Mouse (Mus musculus): ENCODE data around the gene Pmm1. TPM values are rescaled to one million over a fixed set of nuclear protein-coding genes. Genes with fewer than 3 reads are reported as not detected.

Pmm1 gene
- polyA plus RNA-seq, 1 experiment from 2014 or later = 35.3 TPM

- H3K27ac ChIP-seq = peak overlapping the region; percentile 82
- H3K4me2 ChIP-seq = peak overlapping the region; percentile 73
- no peak overlapping the region for H3K9ac ChIP-seq
- 43% methylated on average over 2 of the region's 2 CpGs for WGBS
- H3K36me3 ChIP-seq = no peaks in the 10 kb centered on the region
- no peaks in the 10 kb centered on the region for H3K9me3 ChIP-seq (replicated peaks)
- peaks cover 42% of the 10 kb centered on the region for H3K4me1 ChIP-seq
- H3K4me3 ChIP-seq (replicated peaks) = peak overlapping the region; percentile 49
- no peaks in the 10 kb centered on the region for H3K27me3 ChIP-seq
- no peak for ATAC-seq (replicated peaks; ENCODE audit: low FRiP score)
Observed at GRCm38 (mm10) chr15:81938246-81938645, 22.5 kb downstream of the Pmm1 start.

DNA sequence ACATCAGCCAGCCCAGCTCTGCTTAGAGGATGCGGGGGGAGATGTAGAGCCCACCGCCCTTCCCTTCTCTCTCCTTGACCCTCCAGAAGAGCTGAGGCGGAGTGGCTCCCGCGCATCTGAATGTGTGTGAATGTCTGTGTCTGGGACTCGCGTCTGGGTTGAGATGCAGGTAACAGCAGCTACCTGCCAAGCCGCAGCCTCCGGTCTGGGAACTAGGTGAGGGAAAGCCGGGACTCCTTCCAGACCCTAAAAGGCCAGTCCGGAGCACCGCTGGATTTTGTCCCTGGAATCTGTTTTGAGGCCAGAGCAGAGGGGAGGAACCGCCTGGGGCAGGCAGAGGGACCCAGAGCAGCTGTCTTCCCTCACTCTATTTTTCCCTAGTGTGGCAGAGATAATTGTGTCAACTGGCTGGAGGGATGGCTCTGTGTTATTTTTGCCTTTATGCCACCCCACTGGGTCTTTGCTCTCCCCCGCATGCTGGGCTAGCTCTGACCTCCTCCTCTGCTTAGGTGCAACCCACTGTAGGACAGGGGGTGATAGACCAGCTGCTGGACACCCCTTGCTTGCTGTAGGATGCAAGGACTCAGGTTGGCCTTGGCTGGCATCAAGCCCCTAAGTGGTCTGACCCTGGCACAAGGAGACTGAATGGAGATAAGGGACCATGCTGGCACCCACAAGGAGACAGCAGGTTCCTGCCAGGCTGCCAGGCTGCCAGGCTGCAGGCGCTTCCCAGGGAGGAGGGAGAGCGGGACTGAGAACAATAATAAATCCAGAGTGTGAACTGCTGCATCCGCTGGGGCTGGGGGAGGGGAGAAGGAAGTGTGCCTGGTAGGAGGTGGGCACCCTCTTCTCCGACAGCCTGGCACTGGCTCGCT, 23.4 kb downstream of the Pmm1 start:
- Histone ChIP-seq H3K4me2 (peak overlapping the region; percentile 73), H3K9me3 (replicated peaks) (no peaks in the 10 kb centered on the region), H3K4me3 (replicated peaks) (peak overlapping the region; percentile 49), H3K9ac (peak overlapping the region; percentile 49), H3K36me3 (no peaks in the 10 kb centered on the region), H3K4me1 (peaks cover 46% of the 10 kb centered on the region), H3K27ac (peak overlapping the region; percentile 82), H3K27me3 (no peaks in the 10 kb centered on the region)
- 3% methylated on average over 19 of the region's 19 CpGs for WGBS
- ATAC-seq (replicated peaks; ENCODE audit: low FRiP score) = 0 out of 2 replicates have a peak, but pooled peaks have one; percentile 17

GRCm38 (mm10) chr15:81936679-81937078, 24.1 kb downstream of the Pmm1 start, which contains the start of gene Csdc2:
TSS of gene Csdc2 (plus strand) at chr15:81936759.
- peak within 1 kb of the TSS; percentile 49 for H3K4me3 ChIP-seq (replicated peaks)
- H3K27me3 ChIP-seq = no peaks in the 10 kb centered on the region
- peaks cover 44% of the 10 kb centered on the region for H3K4me1 ChIP-seq
- H3K36me3 ChIP-seq = no peaks in the 10 kb centered on the region
- peak within 1 kb of the TSS; percentile 49 for H3K9ac ChIP-seq
- no peaks in the 10 kb centered on the region for H3K9me3 ChIP-seq (replicated peaks)
- peak; percentile 76 for ATAC-seq (replicated peaks; ENCODE audit: low FRiP score)
- peak within 1 kb of the TSS; percentile 82 for H3K27ac ChIP-seq
- WGBS = under 1% methylated on average over 12 of the region's 12 CpGs
- peak within 1 kb of the TSS; percentile 73 for H3K4me2 ChIP-seq

DNA sequence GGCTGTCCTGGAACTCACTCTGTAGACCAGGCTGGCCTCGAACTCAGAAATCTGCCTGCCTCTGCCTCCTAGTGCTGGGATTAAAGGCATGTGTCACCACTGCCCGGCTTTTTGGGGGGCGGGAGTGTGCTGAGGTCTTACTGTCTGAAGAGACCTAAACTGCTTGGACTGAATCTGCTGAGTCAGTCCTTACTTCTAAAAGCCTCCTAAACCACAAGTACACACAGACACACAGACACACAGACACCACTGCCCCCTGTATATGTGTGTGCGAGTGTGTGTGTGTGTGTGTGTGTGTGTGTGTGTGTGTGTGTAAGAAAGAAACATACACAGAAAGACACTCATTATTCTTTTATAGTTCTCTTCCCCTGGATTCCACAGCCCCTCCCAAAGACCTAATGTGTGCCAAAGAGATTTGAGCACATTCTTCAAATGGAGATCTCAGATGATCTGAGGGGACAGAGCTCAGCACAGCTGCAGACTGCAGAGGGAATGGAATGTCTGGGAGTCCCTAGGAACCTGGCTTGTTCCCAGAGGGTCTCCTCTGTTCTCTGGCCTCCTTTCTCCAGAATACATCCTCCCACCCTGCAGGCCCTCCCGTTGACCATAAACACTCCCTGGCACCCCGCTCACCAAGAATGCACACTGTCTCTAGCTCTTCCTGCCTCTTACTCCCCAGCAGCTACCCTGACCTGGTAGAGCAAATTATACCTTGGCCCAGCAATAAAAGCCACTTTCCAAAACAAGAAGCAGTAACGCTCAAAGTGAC, 24.7 kb downstream of the Pmm1 start:
- 0 out of 2 replicates have a peak overlapping the region, but pooled peaks have one; percentile 49 for H3K9ac ChIP-seq
- peaks cover 44% of the 10 kb centered on the region for H3K4me1 ChIP-seq
- peak overlapping the region; percentile 73 for H3K4me2 ChIP-seq
- H3K36me3 ChIP-seq = no peaks in the 10 kb centered on the region
- peak overlapping the region; percentile 82 for H3K27ac ChIP-seq
- peak; percentile 16; the same call in 1 of the 2 replicates for ATAC-seq (replicated peaks; ENCODE audit: low FRiP score)
- no peaks in the 10 kb centered on the region for H3K27me3 ChIP-seq
- 48% methylated on average over 7 of the region's 7 CpGs for WGBS
- peak overlapping the region; percentile 49 for H3K4me3 ChIP-seq (replicated peaks)
- H3K9me3 ChIP-seq (replicated peaks) = no peaks in the 10 kb centered on the region

- 71% methylated on average over 1 of the region's 1 CpGs for WGBS
- ATAC-seq (replicated peaks; ENCODE audit: low FRiP score) = no peak
- Histone ChIP-seq H3K27me3 (no peaks in the 10 kb centered on the region), H3K9me3 (replicated peaks) (no peaks in the 10 kb centered on the region), H3K4me2 (no peak overlapping the region), H3K27ac (no peak overlapping the region), H3K9ac (no peak overlapping the region), H3K4me3 (replicated peaks) (no peak overlapping the region), H3K4me1 (peaks cover 46% of the 10 kb centered on the region), H3K36me3 (no peaks in the 10 kb centered on the region)
Observed at GRCm38 (mm10) chr15:81933986-81934385, 26.7 kb downstream of the Pmm1 start.

DNA sequence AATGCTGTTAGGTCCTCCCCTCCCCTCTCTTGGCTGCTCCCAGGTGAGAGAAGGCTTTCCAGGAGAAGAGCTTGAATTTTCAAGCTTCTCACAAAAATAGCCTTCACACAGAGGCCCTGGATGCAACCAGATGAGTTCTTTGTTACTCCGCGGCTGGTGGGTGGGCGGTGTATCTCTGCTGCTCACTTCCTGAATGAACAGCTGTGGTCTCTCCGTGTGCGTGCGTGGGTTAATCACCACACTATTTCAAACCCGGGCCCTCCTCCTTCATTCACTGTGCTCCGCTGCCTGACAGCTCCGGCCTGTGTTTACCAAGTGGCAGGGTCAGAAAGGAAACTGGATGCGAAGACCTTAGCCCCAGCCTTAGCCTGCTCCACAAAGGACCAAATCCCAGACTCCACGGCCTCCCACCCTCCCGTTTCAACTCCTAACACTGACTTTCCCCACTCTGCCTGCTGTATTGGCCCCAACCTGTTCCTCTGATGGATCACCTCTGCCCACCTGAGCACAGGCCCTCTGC, 27.7 kb downstream of the Pmm1 start:
- 10% methylated on average over 12 of the region's 12 CpGs for WGBS
- Histone ChIP-seq H3K9me3 (replicated peaks) (no peaks in the 10 kb centered on the region), H3K4me1 (peaks cover 46% of the 10 kb centered on the region), H3K27ac (peak overlapping the region; percentile 73), H3K36me3 (no peaks in the 10 kb centered on the region), H3K4me3 (replicated peaks) (no peak overlapping the region), H3K27me3 (no peaks in the 10 kb centered on the region), H3K4me2 (peak overlapping the region; percentile 24), H3K9ac (0 out of 2 replicates have a peak overlapping the region, but pooled peaks have one; percentile 21)
- ATAC-seq (replicated peaks; ENCODE audit: low FRiP score) = peak; percentile 20; the same call in 1 of the 2 replicates

- peak overlapping the region; percentile 93 for H3K27ac ChIP-seq
- peaks cover 7% of the 10 kb centered on the region for H3K36me3 ChIP-seq
- ATAC-seq (replicated peaks; ENCODE audit: low FRiP score) = no peak
- 0 out of 2 replicates have a peak overlapping the region, but pooled peaks have one; percentile 30 for H3K4me2 ChIP-seq
- H3K4me1 ChIP-seq = peaks cover 58% of the 10 kb centered on the region
- H3K9ac ChIP-seq = no peak overlapping the region
- no peak overlapping the region for H3K4me3 ChIP-seq (replicated peaks)
- H3K27me3 ChIP-seq = no peaks in the 10 kb centered on the region
- no peaks in the 10 kb centered on the region for H3K9me3 ChIP-seq (replicated peaks)
- 21% methylated on average over 11 of the region's 11 CpGs for WGBS
Observed at GRCm38 (mm10) chr15:81928277-81928676, 32.5 kb downstream of the Pmm1 start.

DNA sequence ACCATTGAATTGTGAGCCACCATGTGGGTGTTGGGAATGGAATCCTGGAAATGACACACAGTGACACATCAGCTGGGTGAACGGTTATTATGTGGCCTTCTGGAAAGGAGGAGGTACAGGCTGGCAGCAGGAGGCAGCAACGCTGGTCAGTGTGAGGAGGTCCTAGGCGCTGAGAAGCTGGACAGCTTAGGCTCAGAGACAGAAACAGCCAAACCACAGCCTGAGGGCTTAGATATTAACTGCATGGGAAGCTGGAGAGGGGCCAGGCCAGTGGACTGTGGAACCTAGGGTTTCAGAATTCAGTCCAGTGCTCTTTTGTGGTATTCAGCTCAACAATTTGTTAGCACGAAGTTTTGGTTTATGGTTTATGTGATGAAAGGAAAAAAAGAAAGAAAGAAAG, 33.0 kb downstream of the Pmm1 start:
- 38% methylated on average over 4 of the region's 4 CpGs for WGBS
- H3K36me3 ChIP-seq = peaks cover 10% of the 10 kb centered on the region
- H3K27ac ChIP-seq = peak overlapping the region; percentile 93
- H3K9me3 ChIP-seq (replicated peaks) = no peaks in the 10 kb centered on the region
- ATAC-seq (replicated peaks; ENCODE audit: low FRiP score) = peak; percentile 62; the same call in 1 of the 2 replicates
- H3K4me3 ChIP-seq (replicated peaks) = no peak overlapping the region
- peaks cover 55% of the 10 kb centered on the region for H3K4me1 ChIP-seq
- H3K27me3 ChIP-seq = no peaks in the 10 kb centered on the region
- 0 out of 2 replicates have a peak overlapping the region, but pooled peaks have one; percentile 30 for H3K4me2 ChIP-seq
- H3K9ac ChIP-seq = no peak overlapping the region

GRCm38 (mm10) chr15:81926446-81926822, 34.3 kb downstream of the Pmm1 start:
- Histone ChIP-seq H3K4me2 (peak overlapping the region; percentile 93), H3K4me3 (replicated peaks) (peak overlapping the region; percentile 81), H3K36me3 (peaks cover 10% of the 10 kb centered on the region), H3K4me1 (peaks cover 52% of the 10 kb centered on the region), H3K9me3 (replicated peaks) (no peaks in the 10 kb centered on the region), H3K9ac (0 out of 2 replicates have a peak overlapping the region, but pooled peaks have one; percentile 26), H3K27ac (peak overlapping the region; percentile 69; the same call in 1 of the 2 replicates), H3K27me3 (no peaks in the 10 kb centered on the region)
- WGBS = 33% methylated on average over 9 of the region's 9 CpGs
- ATAC-seq (replicated peaks; ENCODE audit: low FRiP score) = peak; percentile 10; the same call in 1 of the 2 replicates

DNA sequence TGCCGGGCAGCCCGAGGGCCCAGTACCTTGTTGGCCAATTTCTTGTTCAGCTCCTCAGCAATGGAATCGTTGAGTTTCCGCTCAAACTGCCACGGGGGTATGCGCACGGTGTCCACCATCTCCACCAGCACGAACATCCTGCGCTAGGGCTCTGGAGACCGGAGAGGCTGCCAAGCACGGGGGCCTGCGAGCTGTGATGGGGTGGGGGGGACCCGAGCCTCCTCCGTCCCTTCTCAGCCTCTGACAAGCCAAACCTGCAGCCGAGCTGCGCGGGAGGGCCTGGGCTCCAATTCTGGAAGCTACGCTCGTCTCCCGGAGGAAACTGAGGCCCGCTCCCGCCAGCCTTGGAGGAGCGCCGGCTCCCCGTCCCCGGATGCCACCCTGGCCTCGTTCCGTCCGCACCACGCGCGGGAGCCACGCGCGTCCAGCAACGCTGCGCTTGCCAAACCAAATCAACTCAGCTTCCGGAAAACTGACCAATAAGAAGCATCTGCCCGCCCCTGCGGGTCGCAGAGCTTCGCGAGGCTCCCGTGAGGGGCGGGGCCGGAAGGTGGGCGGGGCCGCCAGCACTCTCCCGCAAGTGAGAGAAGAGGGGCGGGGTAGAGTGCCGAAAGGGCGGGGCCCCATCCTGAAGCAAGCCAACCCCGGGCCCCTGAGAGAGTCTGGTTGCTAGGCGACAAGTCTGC, 34.8 kb downstream of the Pmm1 start, which contains the start of gene Polr3h:
Polr3h (minus strand) TSS at position 481 of the 686 bp plus-strand sequence.
- Histone ChIP-seq H3K27me3 (no peaks in the 10 kb centered on the region), H3K4me3 (replicated peaks) (peak within 1 kb of the TSS; percentile 81), H3K36me3 (peaks cover 10% of the 10 kb centered on the region), H3K27ac (peak within 1 kb of the TSS; percentile 93), H3K4me1 (peaks cover 52% of the 10 kb centered on the region), H3K9ac (peak within 1 kb of the TSS; percentile 80), H3K4me2 (peak within 1 kb of the TSS; percentile 93), H3K9me3 (replicated peaks) (no peaks in the 10 kb centered on the region)
- peak; percentile 93 for ATAC-seq (replicated peaks; ENCODE audit: low FRiP score)
- under 1% methylated on average over 54 of the region's 54 CpGs for whole genome bisulfite sequencing

- ATAC-seq (replicated peaks; ENCODE audit: low FRiP score) = no peak
- Histone ChIP-seq H3K27ac (no peak overlapping the region), H3K9me3 (replicated peaks) (no peaks in the 10 kb centered on the region), H3K4me1 (peaks cover 52% of the 10 kb centered on the region), H3K9ac (0 out of 2 replicates have a peak overlapping the region, but pooled peaks have one; percentile 80), H3K36me3 (peaks cover 10% of the 10 kb centered on the region), H3K4me2 (peak overlapping the region; percentile 93), H3K27me3 (no peaks in the 10 kb centered on the region), H3K4me3 (replicated peaks) (peak overlapping the region; percentile 81)
- WGBS = 85% methylated on average over 11 of the region's 11 CpGs
Observed at GRCm38 (mm10) chr15:81924933-81925332, 35.8 kb downstream of the Pmm1 start.

Measured in kidney, embryonic 15.5 days (tissue).